Mouse (Mus musculus) forebrain, embryonic 11.5 days (tissue): ENCODE measurements around the gene Ninl. TPM values are rescaled to one million over a fixed set of nuclear protein-coding genes. Genes with fewer than 3 reads are reported as not detected.

Source experiments
- ATAC-seq: fragments of 200-750 bp; cut with Nextera tagmentation; replicated peaks from 2 replicates; pipeline ENCODE4 v1.8.0; 2017; ENCODE audit warnings: moderate TSS enrichment; ENCODE audit not compliant: low FRiP score
- DNase-seq: peaks from one replicate; pipeline ENCODE4 v3.0.0-alpha.2; 2017; ENCODE audit warnings: low spot score
- H3K27ac ChIP-seq: fragments of 300-500 bp; sonication (generic); 2 replicates; pipeline ENCODE4 v1.5.1; 2014; ENCODE audit warnings: low read depth, low read length
- H3K27me3 ChIP-seq: fragments of 300-500 bp; sonication (generic); 2 replicates; pipeline ENCODE4 v1.6.1; 2014; ENCODE audit warnings: mild to moderate bottlenecking, low read length, mixed read lengths; ENCODE audit not compliant: control insufficient read depth, insufficient read depth
- H3K36me3 ChIP-seq: fragments of 300-500 bp; sonication (generic); 2 replicates; pipeline ENCODE4 v1.6.1; 2014; ENCODE audit warnings: mild to moderate bottlenecking, low read length, moderate library complexity, mixed read lengths; ENCODE audit not compliant: control insufficient read depth, insufficient read depth
- H3K4me1 ChIP-seq: fragments of 300-500 bp; sonication (generic); replicated peaks from 2 replicates; pipeline ENCODE4 v1.6.1; 2014; ENCODE audit warnings: low read length, mixed read lengths; ENCODE audit not compliant: control insufficient read depth, insufficient read depth
- H3K4me2 ChIP-seq: fragments of 300-500 bp; sonication (generic); 2 replicates; pipeline ENCODE4 v1.6.1; 2014; ENCODE audit warnings: low read depth, mild to moderate bottlenecking, low read length, moderate library complexity, mixed read lengths; ENCODE audit not compliant: severe bottlenecking
- H3K4me3 ChIP-seq: fragments of 300-500 bp; sonication (generic); 2 replicates; pipeline ENCODE4 v1.5.1; 2014; ENCODE audit warnings: low read depth, low read length
- H3K9ac ChIP-seq: fragments of 300-500 bp; sonication (generic); 2 replicates; pipeline ENCODE4 v1.6.1; 2014; ENCODE audit warnings: low read length
- H3K9me3 ChIP-seq: fragments of 300-500 bp; sonication (generic); 2 replicates; pipeline ENCODE4 v1.6.1; 2016; ENCODE audit warnings: low read length, mixed read lengths; ENCODE audit not compliant: control insufficient read depth
- WGBS: fragments of 180-500 bp; shearing (Covaris S2); extraction: QIAGEN DNeasy Blood & Tissue Kit; methylation state at CpG from one replicate; pipeline ENCODE4 v1.1.7; 2014; 5-methylcytosine and 5-hydroxymethylcytosine counted together
- polyA plus RNA-seq: library from polyadenylated mRNA; unstranded; fragments of >200 nt; fragmentation: Nextera tagmentation; extraction: Ambion mirVana; gene quantifications from 2 replicates; pipeline ENCODE4 v1.2.1, GENCODE M21; 2014

Ninl gene
- polyA plus RNA-seq, 1 experiment from 2014 or later: 26.7 TPM

DNA sequence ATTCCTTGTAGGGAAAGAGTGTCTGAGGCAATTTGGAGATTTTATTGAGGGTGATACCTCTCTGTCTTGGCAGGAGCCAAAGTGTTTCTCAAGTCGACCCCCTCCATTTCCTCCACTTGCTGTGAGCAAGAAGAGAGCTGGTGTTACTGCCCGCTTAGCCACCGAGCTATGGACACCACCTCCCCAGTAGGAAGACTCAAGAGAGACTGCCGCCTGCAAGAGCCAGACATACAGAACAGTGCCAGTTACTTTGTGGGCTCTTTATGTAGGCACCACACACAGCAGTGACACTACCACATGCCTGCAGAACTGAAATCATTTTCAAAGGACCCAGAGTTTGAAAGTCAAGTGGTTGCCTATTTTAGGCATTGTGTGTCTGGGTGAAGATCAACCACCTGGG, 48.1 kb downstream of the Ninl start:
- no peak overlapping the region for H3K9ac ChIP-seq
- no peak overlapping the region for H3K27ac ChIP-seq
- ATAC-seq: no peak
- no peaks in the 10 kb centered on the region for H3K4me1 ChIP-seq
- no peaks in the 10 kb centered on the region for H3K27me3 ChIP-seq
- peak; percentile 30 for DNase-seq
- WGBS: 94% methylated on average over 4 of the region's 4 CpGs
- H3K9me3 ChIP-seq: no peaks in the 10 kb centered on the region
- no peak overlapping the region for H3K4me2 ChIP-seq
- no peaks in the 10 kb centered on the region for H3K36me3 ChIP-seq
- H3K4me3 ChIP-seq: no peak overlapping the region

GRCm38 (mm10) chr2:150990506-150990905, 48.7 kb downstream of the Ninl start:
- ATAC-seq (no peak), DNase-seq (peak; percentile 2)
- Histone ChIP-seq H3K27me3 (no peaks in the 10 kb centered on the region), H3K4me3 (no peak overlapping the region), H3K27ac (no peak overlapping the region), H3K9ac (no peak overlapping the region), H3K4me1 (no peaks in the 10 kb centered on the region), H3K4me2 (no peak overlapping the region), H3K36me3 (no peaks in the 10 kb centered on the region), H3K9me3 (no peaks in the 10 kb centered on the region)
- 91% methylated on average over 2 of the region's 2 CpGs for WGBS

DNA sequence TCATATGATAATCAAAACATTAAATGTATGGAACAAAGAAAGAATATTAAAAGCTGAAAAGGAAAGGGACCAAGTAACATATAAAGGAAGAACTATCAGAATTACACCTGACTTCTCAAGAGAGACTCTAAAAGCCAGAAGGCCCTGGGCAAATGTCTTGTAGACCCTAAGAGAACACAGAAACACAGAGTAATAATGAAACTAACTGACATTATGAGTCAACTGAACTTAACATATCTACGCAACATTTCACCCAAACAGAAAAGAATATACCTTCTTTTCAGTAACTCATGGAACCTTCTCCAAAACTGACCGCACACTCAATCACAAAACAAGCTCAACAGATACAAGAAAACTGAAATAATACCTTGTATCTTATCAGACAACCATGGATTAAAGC, 53.8 kb downstream of the Ninl start:
- Histone ChIP-seq H3K9ac (no peak overlapping the region), H3K27me3 (no peaks in the 10 kb centered on the region), H3K27ac (no peak overlapping the region), H3K9me3 (no peaks in the 10 kb centered on the region), H3K36me3 (no peaks in the 10 kb centered on the region), H3K4me1 (no peaks in the 10 kb centered on the region), H3K4me2 (no peak overlapping the region), H3K4me3 (no peak overlapping the region)
- 99% methylated on average over 2 of the region's 2 CpGs for WGBS
- DNase-seq (no peak), ATAC-seq (no peak)

DNA sequence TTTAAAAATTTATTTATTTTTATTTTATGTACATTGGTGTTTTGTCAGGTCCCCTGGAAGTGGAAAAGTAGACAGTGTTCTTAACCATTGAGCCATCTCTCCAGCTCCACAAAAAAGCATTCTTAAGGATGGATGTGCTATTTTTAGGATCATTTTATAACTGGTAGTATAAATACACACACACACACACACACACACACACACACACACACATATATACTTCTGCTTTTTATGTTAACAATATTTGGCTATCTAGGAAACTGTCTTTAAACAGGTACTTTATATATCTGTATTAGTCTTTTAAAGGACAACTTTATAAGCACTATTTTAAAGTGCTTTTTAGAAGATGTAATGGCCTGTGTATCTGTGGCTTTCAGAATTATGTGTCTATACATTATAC, 57.1 kb downstream of the Ninl start:
- no peak overlapping the region for H3K27ac ChIP-seq
- H3K4me3 ChIP-seq: no peak overlapping the region
- ATAC-seq: no peak
- H3K9ac ChIP-seq: no peak overlapping the region
- no peak for DNase-seq
- H3K36me3 ChIP-seq: no peaks in the 10 kb centered on the region; the same call in 1 of the 2 replicates
- no peaks in the 10 kb centered on the region for H3K27me3 ChIP-seq
- no peaks in the 10 kb centered on the region for H3K9me3 ChIP-seq
- H3K4me2 ChIP-seq: no peak overlapping the region
- no peaks in the 10 kb centered on the region for H3K4me1 ChIP-seq

GRCm38 (mm10) chr2:150981524-150981923, 57.7 kb downstream of the Ninl start:
- no peak overlapping the region for H3K27ac ChIP-seq
- no peaks in the 10 kb centered on the region for H3K9me3 ChIP-seq
- DNase-seq (no peak), ATAC-seq (no peak)
- no peaks in the 10 kb centered on the region for H3K27me3 ChIP-seq
- H3K9ac ChIP-seq: no peak overlapping the region
- H3K4me3 ChIP-seq: no peak overlapping the region
- no peaks in the 10 kb centered on the region; the same call in 1 of the 2 replicates for H3K36me3 ChIP-seq
- H3K4me1 ChIP-seq: no peaks in the 10 kb centered on the region
- H3K4me2 ChIP-seq: no peak overlapping the region
- WGBS: 94% methylated on average over 7 of the region's 7 CpGs

- Histone ChIP-seq H3K36me3 (no peaks in the 10 kb centered on the region; the same call in 1 of the 2 replicates), H3K27ac (no peak overlapping the region), H3K4me2 (no peak overlapping the region), H3K4me3 (no peak overlapping the region), H3K9ac (no peak overlapping the region), H3K4me1 (no peaks in the 10 kb centered on the region), H3K27me3 (no peaks in the 10 kb centered on the region), H3K9me3 (no peaks in the 10 kb centered on the region)
- no peak for ATAC-seq
- WGBS: 87% methylated on average over 14 of the region's 14 CpGs
- no peak for DNase-seq
Measured at GRCm38 (mm10) chr2:150979861-150980620, 59.1 kb downstream of the Ninl start.

GRCm38 (mm10) chr2:150978791-150979190, 60.4 kb downstream of the Ninl start:
- DNase-seq (no peak), ATAC-seq (no peak)
- 93% methylated on average over 3 of the region's 3 CpGs for WGBS
- H3K9ac ChIP-seq: no peak overlapping the region
- no peaks in the 10 kb centered on the region for H3K4me1 ChIP-seq
- H3K4me3 ChIP-seq: no peak overlapping the region
- H3K27me3 ChIP-seq: no peaks in the 10 kb centered on the region
- no peak overlapping the region for H3K4me2 ChIP-seq
- H3K9me3 ChIP-seq: no peaks in the 10 kb centered on the region
- no peak overlapping the region for H3K27ac ChIP-seq
- no peaks in the 10 kb centered on the region; the same call in 1 of the 2 replicates for H3K36me3 ChIP-seq

GRCm38 (mm10) chr2:150977676-150978075, 61.5 kb downstream of the Ninl start:
- Histone ChIP-seq H3K4me1 (no peaks in the 10 kb centered on the region), H3K4me2 (no peak overlapping the region), H3K36me3 (no peaks in the 10 kb centered on the region; the same call in 1 of the 2 replicates), H3K9ac (no peak overlapping the region), H3K9me3 (no peaks in the 10 kb centered on the region), H3K4me3 (no peak overlapping the region), H3K27me3 (no peaks in the 10 kb centered on the region), H3K27ac (no peak overlapping the region)
- WGBS: 92% methylated on average over 6 of the region's 6 CpGs
- DNase-seq: no peak
- no peak for ATAC-seq

GRCm38 (mm10) chr2:150976871-150977270, 62.3 kb downstream of the Ninl start:
- Histone ChIP-seq H3K36me3 (no peaks in the 10 kb centered on the region; the same call in 1 of the 2 replicates), H3K27ac (no peak overlapping the region), H3K4me2 (no peak overlapping the region), H3K27me3 (no peaks in the 10 kb centered on the region), H3K9me3 (no peaks in the 10 kb centered on the region), H3K9ac (no peak overlapping the region), H3K4me3 (no peak overlapping the region), H3K4me1 (no peaks in the 10 kb centered on the region)
- DNase-seq (no peak), ATAC-seq (no peak)
- WGBS: 91% methylated on average over 5 of the region's 5 CpGs
